Mouse (Mus musculus) forebrain, embryonic 12.5 days (tissue): ENCODE measurements around the gene Zfp811. TPM values are rescaled to one million over a fixed set of nuclear protein-coding genes. Genes with fewer than 3 reads are reported as not detected.

ENCODE experiments used
- ATAC-seq: fragments of 200-750 bp; cut with Nextera tagmentation; 2 replicates; pipeline ENCODE4 v1.8.0; 2017; ENCODE audit warnings: moderate TSS enrichment; ENCODE audit not compliant: low FRiP score
- H3K27ac ChIP-seq: fragments of 300-500 bp; sonication (generic); 2 replicates; pipeline ENCODE4 v1.5.1; 2016; ENCODE audit warnings: mild to moderate bottlenecking
- H3K27me3 ChIP-seq: fragments of 300-500 bp; sonication (generic); 2 replicates; pipeline ENCODE4 v1.6.1; 2016; ENCODE audit warnings: mild to moderate bottlenecking
- H3K36me3 ChIP-seq: fragments of 300-500 bp; sonication (generic); replicated peaks from 2 replicates; pipeline ENCODE4 v1.6.1; 2016; ENCODE audit warnings: mild to moderate bottlenecking
- H3K4me1 ChIP-seq: fragments of 300-500 bp; sonication (generic); 2 replicates; pipeline ENCODE4 v1.6.1; 2016
- H3K4me2 ChIP-seq: fragments of 300-500 bp; sonication (generic); 2 replicates; pipeline ENCODE4 v1.6.1; 2016; ENCODE audit warnings: mild to moderate bottlenecking, moderate library complexity
- H3K4me3 ChIP-seq: fragments of 300-500 bp; sonication (generic); replicated peaks from 2 replicates; pipeline ENCODE4 v1.5.1; 2016; ENCODE audit warnings: mild to moderate bottlenecking
- H3K9ac ChIP-seq: fragments of 300-500 bp; sonication (generic); 2 replicates; pipeline ENCODE4 v1.6.1; 2016; ENCODE audit warnings: mild to moderate bottlenecking
- H3K9me3 ChIP-seq: fragments of 300-500 bp; sonication (generic); 2 replicates; pipeline ENCODE4 v1.6.1; 2016
- WGBS: fragments of 180-500 bp; shearing (Covaris S2); methylation state at CpG from one replicate; pipeline ENCODE4 v1.1.7; 2016; 5-methylcytosine and 5-hydroxymethylcytosine counted together
- polyA plus RNA-seq: library from polyadenylated mRNA; unstranded; fragments of >200 nt; fragmentation: Nextera tagmentation; extraction: Ambion mirVana; gene quantifications from 2 replicates; pipeline ENCODE4 v1.2.1, GENCODE M21; 2016

Gene Zfp811
- polyA plus RNA-seq, 1 experiment from 2014 or later: 32.2 TPM

DNA sequence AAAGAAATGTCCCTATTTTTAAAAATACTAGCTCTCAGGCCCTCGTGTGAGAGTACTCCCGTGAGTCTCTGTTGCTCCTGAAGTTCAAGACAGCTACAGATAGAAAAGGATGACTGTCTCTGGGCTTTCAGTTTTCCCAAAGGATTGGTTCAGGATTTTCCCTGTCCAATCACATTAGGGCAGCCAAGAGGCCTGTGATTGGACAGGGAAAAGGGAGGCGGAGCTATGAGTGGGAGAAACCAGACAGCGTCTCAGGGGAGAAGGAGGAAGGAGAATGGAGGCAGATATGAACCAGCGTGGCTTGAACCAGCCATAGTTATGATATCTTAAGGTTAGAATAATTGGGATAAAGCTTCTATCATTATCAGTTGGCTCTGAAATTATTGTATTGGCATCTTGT lies 59.1 kb downstream of the Zfp811 start:
- no peak for ATAC-seq
- no peaks in the 10 kb centered on the region for H3K4me1 ChIP-seq
- H3K27me3 ChIP-seq: 0 out of 2 replicates have a peak, but pooled peaks cover 3% of the 10 kb centered on the region
- no peak overlapping the region for H3K9ac ChIP-seq
- H3K27ac ChIP-seq: no peak overlapping the region
- no peaks in the 10 kb centered on the region for H3K36me3 ChIP-seq
- no peaks in the 10 kb centered on the region for H3K9me3 ChIP-seq
- H3K4me3 ChIP-seq: no peak overlapping the region
- H3K4me2 ChIP-seq: no peak overlapping the region
- whole genome bisulfite sequencing: 57% methylated on average over 5 of the region's 5 CpGs

Other genes starting within 250 kb of the Zfp811 start
- gene Cyp4f37, start 188.6 kb downstream of the Zfp811 start, polyA plus RNA-seq: not detected in 2 replicates
- gene Cyp4f40, start 151.0 kb downstream of the Zfp811 start, polyA plus RNA-seq: not detected in 2 replicates
- gene Cyp4f15, start 124.3 kb downstream of the Zfp811 start, polyA plus RNA-seq: 0.91 and 1.5 TPM in 2 replicates
- gene Zfp871, start 21.6 kb downstream of the Zfp811 start, polyA plus RNA-seq: 56.3 and 56.5 TPM in 2 replicates
- 17.9 and 18.3 TPM in 2 replicates for gene Zfp799, start 20.3 kb upstream of the Zfp811 start, polyA plus RNA-seq
- 7.7 and 10.3 TPM in 2 replicates for gene Zfp870, start 81.7 kb upstream of the Zfp811 start, polyA plus RNA-seq
- not detected in 2 replicates for gene Cyp4f14, start 107.4 kb upstream of the Zfp811 start, polyA plus RNA-seq
- 4.3 and 7.0 TPM in 2 replicates for gene Cyp4f13, start 137.5 kb upstream of the Zfp811 start, polyA plus RNA-seq
- gene Zfp472, start 155.9 kb upstream of the Zfp811 start, polyA plus RNA-seq: 11.2 and 11.3 TPM in 2 replicates
- gene Zfp952, start 183.2 kb upstream of the Zfp811 start, polyA plus RNA-seq: 16.6 and 18.2 TPM in 2 replicates
- 21.7 and 23.6 TPM in 2 replicates for gene Zfp763, start 223.5 kb upstream of the Zfp811 start, polyA plus RNA-seq